Mouse (Mus musculus) liver, embryonic 16.5 days (tissue): ENCODE data around the gene Gsdma3. TPM values are rescaled to one million over a fixed set of nuclear protein-coding genes. Genes with fewer than 3 reads are reported as not detected.
A peak's percentile ranks its signal among the peaks of the same experiment; 100 is the strongest.

Source experiments
- ATAC-seq: fragments of 200-750 bp; cut with Nextera tagmentation; 2 replicates; pipeline ENCODE4 v1.8.0; 2017; ENCODE audit warnings: low read depth, mild to moderate bottlenecking, moderate number of reproducible peaks, moderate library complexity
- H3K27ac ChIP-seq: fragments of 300-500 bp; sonication (generic); 2 replicates; pipeline ENCODE4 v1.5.1; 2014; ENCODE audit warnings: mild to moderate bottlenecking, low read length
- H3K27me3 ChIP-seq: fragments of 300-500 bp; sonication (generic); 2 replicates; pipeline ENCODE4 v1.6.1; 2014; ENCODE audit warnings: low read depth, low read length, mixed read lengths; ENCODE audit not compliant: control insufficient read depth, insufficient read depth
- H3K36me3 ChIP-seq: fragments of 300-500 bp; sonication (generic); 2 replicates; pipeline ENCODE4 v1.6.1; 2014; ENCODE audit warnings: mild to moderate bottlenecking; ENCODE audit not compliant: control insufficient read depth, insufficient read depth
- H3K4me1 ChIP-seq: fragments of 300-500 bp; sonication (generic); 2 replicates; pipeline ENCODE4 v1.6.1; 2014; ENCODE audit warnings: low read depth, low read length, mixed read lengths; ENCODE audit not compliant: control insufficient read depth
- H3K4me2 ChIP-seq: fragments of 300-500 bp; sonication (generic); 2 replicates; pipeline ENCODE4 v1.6.1; 2014; ENCODE audit warnings: low read depth, low read length, mixed read lengths
- H3K4me3 ChIP-seq: fragments of 300-500 bp; sonication (generic); 2 replicates; pipeline ENCODE4 v1.5.1; 2014; ENCODE audit warnings: low read depth, mild to moderate bottlenecking, low read length
- H3K9ac ChIP-seq: fragments of 300-500 bp; sonication (generic); 2 replicates; pipeline ENCODE4 v1.6.1; 2014; ENCODE audit warnings: low read depth, low read length
- H3K9me3 ChIP-seq: fragments of 300-500 bp; sonication (generic); replicated peaks from 2 replicates; pipeline ENCODE4 v1.6.1; 2016; ENCODE audit warnings: low read length; ENCODE audit not compliant: control insufficient read depth
- WGBS: fragments of 180-500 bp; shearing (Covaris S2); extraction: QIAGEN DNeasy Blood & Tissue Kit; methylation state at CpG from one replicate; pipeline ENCODE4 v1.1.7; 2014; ENCODE audit not compliant: insufficient replicate concordance; 5-methylcytosine and 5-hydroxymethylcytosine counted together
- polyA plus RNA-seq: library from polyadenylated mRNA; unstranded; fragments of >200 nt; fragmentation: Nextera tagmentation; extraction: Ambion mirVana; gene quantifications from 2 replicates; pipeline ENCODE4 v1.2.1, GENCODE M21; 2015

Gene Gsdma3
- polyA plus RNA-seq, 1 experiment from 2014 or later: not detected

DNA sequence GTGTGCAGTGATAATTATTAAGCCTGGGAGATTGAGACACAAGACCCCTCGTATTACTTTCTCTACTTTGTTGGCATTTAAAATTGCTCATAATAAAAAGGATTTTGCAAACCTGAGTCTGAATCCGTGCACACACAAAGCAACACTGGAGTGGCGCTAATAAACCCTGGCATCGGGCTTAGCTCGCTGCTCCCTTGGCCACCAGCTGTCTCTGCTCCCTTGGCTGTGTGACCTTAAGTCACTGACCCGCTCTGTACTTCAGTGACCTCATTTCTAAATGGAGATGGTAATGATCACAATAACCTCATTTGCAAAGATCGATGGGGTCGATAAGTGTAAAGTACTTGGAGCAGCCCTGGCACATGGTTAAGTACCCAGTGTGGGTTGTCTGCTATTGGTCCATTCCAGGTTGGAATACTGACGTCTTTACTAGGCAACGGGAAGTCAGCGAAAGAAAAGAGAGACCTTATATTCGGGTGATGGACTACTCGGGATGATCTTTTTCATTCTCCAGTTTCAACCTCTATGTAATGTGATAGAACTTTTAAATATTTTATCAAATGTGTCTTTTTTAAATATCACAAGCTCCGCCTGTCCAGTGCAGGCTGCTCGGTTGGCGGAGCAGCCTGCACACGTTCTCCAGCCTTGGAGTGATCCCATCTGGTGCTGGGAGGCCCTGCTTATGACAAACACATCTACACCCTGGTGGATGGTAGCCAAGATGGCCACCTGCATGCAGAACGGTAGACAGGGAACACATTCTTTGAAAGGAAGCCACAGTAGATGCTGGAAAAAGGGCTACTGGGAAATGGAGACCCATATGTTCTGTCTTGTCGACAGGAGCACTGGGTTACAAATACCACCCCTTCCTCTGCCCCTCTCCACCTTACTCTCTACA lies 35.4 kb upstream of the Gsdma3 start:
- Histone ChIP-seq H3K36me3 (no peaks in the 10 kb centered on the region), H3K4me2 (no peak overlapping the region), H3K9ac (no peak overlapping the region), H3K27me3 (peaks cover 3% of the 10 kb centered on the region), H3K9me3 (no peaks in the 10 kb centered on the region), H3K4me1 (peaks cover 35% of the 10 kb centered on the region), H3K27ac (0 out of 2 replicates have a peak overlapping the region, but pooled peaks have one; percentile 6), H3K4me3 (no peak overlapping the region)
- ATAC-seq: no peak
- WGBS: 72% methylated on average over 19 of the region's 19 CpGs

DNA sequence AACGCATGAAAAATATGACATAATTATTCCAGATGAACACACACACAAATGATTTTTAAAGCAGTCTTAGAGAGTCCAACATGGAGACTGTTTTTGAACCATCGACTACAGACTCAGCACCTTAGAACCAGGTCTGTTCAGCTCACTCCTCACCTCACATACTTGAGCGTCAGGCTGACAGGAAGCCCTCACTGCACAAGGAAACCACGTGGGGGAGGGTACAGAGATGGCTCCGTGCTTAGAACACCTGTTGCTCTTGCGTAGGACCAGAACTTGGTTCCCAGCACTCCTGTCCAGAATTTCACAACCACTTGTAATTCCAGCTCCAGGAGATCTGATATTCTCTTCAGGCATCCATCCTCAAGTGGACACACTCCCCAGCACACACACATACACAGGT lies 31.1 kb upstream of the Gsdma3 start:
- peaks cover 6% of the 10 kb centered on the region for H3K4me1 ChIP-seq
- H3K9ac ChIP-seq: no peak overlapping the region
- no peaks in the 10 kb centered on the region for H3K9me3 ChIP-seq
- no peak for ATAC-seq
- WGBS: 48% methylated on average over 6 of the region's 6 CpGs
- no peak overlapping the region for H3K4me3 ChIP-seq
- H3K4me2 ChIP-seq: no peak overlapping the region
- H3K36me3 ChIP-seq: no peaks in the 10 kb centered on the region
- H3K27ac ChIP-seq: no peak overlapping the region
- H3K27me3 ChIP-seq: peaks cover 26% of the 10 kb centered on the region

DNA sequence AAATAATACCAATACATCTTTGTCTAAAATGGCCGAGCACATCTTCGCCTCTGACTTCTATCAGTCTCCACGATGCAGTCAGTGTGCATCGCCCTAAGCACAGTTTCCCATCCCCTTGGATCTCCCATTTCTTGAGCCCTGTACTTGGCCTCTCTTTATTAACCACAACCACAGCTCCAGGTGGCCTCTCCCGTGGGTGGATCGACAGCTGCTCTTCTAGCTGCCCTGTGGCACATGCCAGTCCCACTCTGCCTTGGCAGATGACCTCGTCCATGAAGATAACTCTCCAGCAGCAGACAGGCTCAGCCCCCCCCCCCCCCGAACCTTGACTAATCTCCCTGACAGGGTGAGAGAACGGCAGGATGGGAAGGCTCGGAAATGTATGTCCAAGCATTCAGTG lies 30.7 kb upstream of the Gsdma3 start:
- Histone ChIP-seq H3K4me3 (no peak overlapping the region), H3K4me1 (peaks cover 6% of the 10 kb centered on the region), H3K9ac (no peak overlapping the region), H3K27me3 (peaks cover 31% of the 10 kb centered on the region), H3K9me3 (no peaks in the 10 kb centered on the region), H3K36me3 (no peaks in the 10 kb centered on the region), H3K27ac (no peak overlapping the region), H3K4me2 (no peak overlapping the region)
- 50% methylated on average over 10 of the region's 10 CpGs for WGBS
- no peak for ATAC-seq

DNA sequence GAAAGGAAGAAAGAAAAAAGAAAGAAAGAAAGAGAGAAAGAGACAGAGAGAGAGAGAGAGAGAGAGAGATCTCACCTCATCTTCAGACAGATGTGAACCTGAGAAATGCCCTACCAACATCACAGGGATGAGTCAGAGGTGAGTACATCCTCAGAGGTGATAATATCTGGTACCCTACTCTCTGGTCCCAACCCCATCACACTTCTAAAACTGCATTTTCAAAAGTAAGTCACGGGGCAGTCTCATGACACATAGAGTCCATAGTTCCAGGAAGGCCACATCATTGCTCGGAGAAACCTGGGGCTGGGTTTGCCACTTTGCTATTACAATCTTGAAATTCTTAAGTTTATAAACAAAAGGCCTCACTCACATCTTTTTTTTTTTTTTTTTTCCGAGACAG lies 30.2 kb upstream of the Gsdma3 start:
- WGBS: 61% methylated on average over 3 of the region's 3 CpGs
- H3K9ac ChIP-seq: no peak overlapping the region
- peaks cover 35% of the 10 kb centered on the region for H3K27me3 ChIP-seq
- H3K4me2 ChIP-seq: no peak overlapping the region
- H3K4me3 ChIP-seq: no peak overlapping the region
- ATAC-seq: no peak
- H3K36me3 ChIP-seq: no peaks in the 10 kb centered on the region
- peaks cover 6% of the 10 kb centered on the region for H3K4me1 ChIP-seq
- no peak overlapping the region for H3K27ac ChIP-seq
- H3K9me3 ChIP-seq: no peaks in the 10 kb centered on the region

DNA sequence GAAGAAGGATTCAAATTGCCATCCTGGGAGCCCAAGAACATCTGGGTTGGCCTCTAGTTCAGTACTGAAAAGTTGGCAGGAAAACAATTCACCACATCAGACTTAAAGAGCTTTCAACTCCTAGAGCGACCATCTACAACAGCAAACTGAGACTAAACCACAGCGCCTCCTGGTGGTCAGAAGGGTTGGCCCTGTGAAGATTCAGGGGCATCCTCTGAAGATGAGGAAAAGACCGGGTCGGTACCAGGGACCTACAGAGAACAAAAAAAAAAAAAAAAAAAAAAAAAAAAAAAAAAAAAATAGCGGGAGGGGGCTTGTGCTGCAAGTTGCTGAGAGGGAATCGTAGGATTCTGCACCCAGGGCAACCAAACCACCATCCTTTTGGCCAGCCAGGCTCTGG lies 28.8 kb upstream of the Gsdma3 start:
- peaks cover 47% of the 10 kb centered on the region for H3K27me3 ChIP-seq
- 16% methylated on average over 6 of the region's 6 CpGs for WGBS
- no peak overlapping the region for H3K4me3 ChIP-seq
- peak; percentile 66; the same call in 1 of the 2 replicates for ATAC-seq
- no peak overlapping the region for H3K27ac ChIP-seq
- H3K9ac ChIP-seq: no peak overlapping the region
- H3K4me2 ChIP-seq: no peak overlapping the region
- no peaks in the 10 kb centered on the region for H3K9me3 ChIP-seq
- peaks cover 8% of the 10 kb centered on the region for H3K4me1 ChIP-seq
- no peaks in the 10 kb centered on the region for H3K36me3 ChIP-seq

DNA sequence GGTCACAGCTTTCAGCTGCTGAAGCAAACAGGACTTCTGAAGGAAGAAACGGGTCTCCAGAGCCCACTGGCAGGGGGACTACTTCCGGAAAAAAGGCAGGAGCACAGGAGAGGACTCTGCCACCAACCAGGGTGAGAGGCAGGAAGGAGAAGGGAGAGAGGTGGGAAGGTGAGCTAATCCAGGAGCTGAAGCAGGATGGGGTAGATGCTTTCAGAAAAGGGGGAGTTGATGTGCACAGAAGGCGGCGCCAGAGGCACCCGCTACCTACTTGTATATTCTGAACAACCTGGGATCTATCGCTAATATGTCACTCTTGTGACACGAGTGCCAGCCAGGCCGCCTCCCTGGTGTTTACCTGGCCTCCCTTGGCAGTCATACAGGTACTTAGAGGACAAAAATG lies 28.2 kb upstream of the Gsdma3 start, which contains the start of gene Lrrc3c:
Gene Lrrc3c, plus strand, starts transcription at position 301 of the 400 bp plus-strand sequence.
- no peak within 1 kb of the TSS for H3K27ac ChIP-seq
- H3K9me3 ChIP-seq: no peaks in the 10 kb centered on the region
- H3K4me3 ChIP-seq: no peak within 1 kb of the TSS
- no peaks in the 10 kb centered on the region for H3K36me3 ChIP-seq
- WGBS: 71% methylated on average over 8 of the region's 8 CpGs
- H3K4me1 ChIP-seq: peaks cover 8% of the 10 kb centered on the region
- ATAC-seq: no peak
- peaks cover 47% of the 10 kb centered on the region for H3K27me3 ChIP-seq
- no peak within 1 kb of the TSS for H3K9ac ChIP-seq
- no peak within 1 kb of the TSS for H3K4me2 ChIP-seq

DNA sequence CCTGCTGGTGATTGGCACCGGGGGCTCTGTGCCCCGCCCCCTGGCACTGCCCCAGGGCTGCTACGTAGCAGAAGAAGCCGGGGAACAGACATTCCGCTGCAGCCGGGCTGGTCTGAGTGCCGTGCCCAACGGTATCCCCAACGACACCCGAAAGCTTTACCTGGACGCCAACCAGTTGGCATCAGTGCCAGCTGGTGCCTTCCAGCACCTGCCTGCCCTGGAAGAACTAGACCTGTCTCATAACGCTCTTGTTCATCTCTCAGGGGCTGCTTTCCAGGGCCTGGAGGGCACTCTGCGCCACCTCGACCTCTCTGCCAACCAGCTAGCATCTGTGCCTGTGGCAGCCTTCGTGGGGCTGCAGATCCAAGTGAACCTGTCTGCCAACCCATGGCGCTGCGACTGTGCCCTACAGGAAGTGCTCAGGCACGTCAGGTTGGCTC lies 27.3 kb upstream of the Gsdma3 start:
- 54% methylated on average over 18 of the region's 18 CpGs for WGBS
- Histone ChIP-seq H3K4me1 (peaks cover 8% of the 10 kb centered on the region), H3K4me3 (no peak overlapping the region), H3K27me3 (peaks cover 47% of the 10 kb centered on the region), H3K9me3 (no peaks in the 10 kb centered on the region), H3K27ac (no peak overlapping the region), H3K4me2 (no peak overlapping the region), H3K36me3 (no peaks in the 10 kb centered on the region), H3K9ac (no peak overlapping the region)
- no peak for ATAC-seq

DNA sequence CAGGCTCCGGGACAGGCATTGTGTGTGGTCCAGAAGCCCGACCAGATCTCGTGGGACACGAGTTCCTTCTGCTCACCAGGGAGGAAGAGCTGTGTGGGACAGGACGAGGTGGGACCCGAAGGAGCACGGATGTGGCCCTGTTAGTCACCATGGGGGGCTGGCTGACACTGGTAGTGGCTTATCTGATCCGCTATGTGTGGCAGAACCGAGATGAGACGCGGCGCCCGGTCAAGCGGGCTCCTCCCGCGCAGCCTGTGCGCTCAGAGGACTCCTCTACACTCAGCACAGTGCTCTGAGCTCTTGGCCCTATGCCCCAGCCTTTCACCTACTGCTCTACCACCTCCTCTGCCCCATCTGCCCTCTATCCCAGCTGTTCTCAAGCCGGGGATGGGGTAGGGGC lies 26.9 kb upstream of the Gsdma3 start:
- H3K27me3 ChIP-seq: peaks cover 43% of the 10 kb centered on the region
- peaks cover 8% of the 10 kb centered on the region for H3K4me1 ChIP-seq
- H3K4me2 ChIP-seq: no peak overlapping the region
- WGBS: 19% methylated on average over 18 of the region's 18 CpGs
- ATAC-seq: no peak
- no peak overlapping the region for H3K9ac ChIP-seq
- no peak overlapping the region for H3K27ac ChIP-seq
- H3K9me3 ChIP-seq: no peaks in the 10 kb centered on the region
- H3K36me3 ChIP-seq: no peaks in the 10 kb centered on the region
- H3K4me3 ChIP-seq: no peak overlapping the region

DNA sequence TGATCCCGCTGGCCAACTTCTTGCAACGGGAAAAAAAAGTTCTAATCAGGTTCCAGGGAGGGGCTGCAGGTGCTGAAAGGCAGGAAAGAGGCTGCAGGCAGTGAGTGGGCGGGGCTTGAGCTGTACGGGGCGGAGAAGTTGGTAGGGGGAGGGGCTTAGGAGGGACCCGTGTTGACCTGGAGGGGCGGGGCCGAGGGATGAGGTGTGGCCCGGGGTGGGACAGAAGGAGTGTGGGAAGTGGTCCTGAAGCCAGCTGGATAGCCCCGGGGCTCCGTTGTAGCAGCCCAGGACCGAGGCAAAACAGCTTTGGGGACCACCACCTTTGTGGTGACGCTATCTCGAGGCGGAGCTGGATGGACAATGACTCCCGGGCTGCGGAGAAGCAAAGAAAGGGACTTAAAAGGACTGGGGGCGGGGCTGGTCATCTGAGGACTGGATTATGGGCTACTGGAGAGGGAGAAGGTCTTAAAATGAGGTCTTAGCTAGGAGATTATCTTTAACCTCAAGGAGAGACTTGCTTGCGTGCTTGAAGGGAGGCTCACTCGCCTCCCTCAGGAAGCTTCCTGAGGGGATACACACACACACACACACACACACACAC lies 24.0 kb upstream of the Gsdma3 start:
- Histone ChIP-seq H3K4me3 (peak overlapping the region; percentile 12), H3K27me3 (peaks cover 43% of the 10 kb centered on the region), H3K9ac (no peak overlapping the region), H3K4me1 (peaks cover 5% of the 10 kb centered on the region), H3K36me3 (no peaks in the 10 kb centered on the region), H3K27ac (no peak overlapping the region), H3K9me3 (no peaks in the 10 kb centered on the region), H3K4me2 (peak overlapping the region; percentile 29; the same call in 1 of the 2 replicates)
- peak; percentile 54 for ATAC-seq
- WGBS: 4% methylated on average over 20 of the region's 20 CpGs
